Mouse (Mus musculus) midbrain, postnatal 0 days (tissue): ENCODE measurements around the gene Car5a. TPM values are rescaled to one million over a fixed set of nuclear protein-coding genes. Genes with fewer than 3 reads are reported as not detected.

Experiments
- ATAC-seq: fragments of 200-750 bp; cut with Nextera tagmentation; 2 replicates; pipeline ENCODE4 v1.8.0; 2017; ENCODE audit warnings: moderate number of reproducible peaks, mild to moderate bottlenecking, moderate TSS enrichment, moderate library complexity; ENCODE audit not compliant: low FRiP score
- DNase-seq: peaks from one replicate; pipeline ENCODE4 v3.0.0-alpha.2; 2015; ENCODE audit warnings: low spot score
- H3K27ac ChIP-seq: fragments of 300-500 bp; sonication (generic); 2 replicates; pipeline ENCODE4 v1.5.1; 2014; ENCODE audit warnings: low read depth, mild to moderate bottlenecking, low read length, mixed read lengths
- H3K27me3 ChIP-seq: fragments of 300-500 bp; sonication (generic); 2 replicates; pipeline ENCODE4 v1.6.1; 2014; ENCODE audit warnings: low read length, control low read depth, mixed read lengths; ENCODE audit not compliant: insufficient read depth
- H3K36me3 ChIP-seq: fragments of 300-500 bp; sonication (generic); 2 replicates; pipeline ENCODE4 v1.6.1; 2014; ENCODE audit warnings: low read length, control low read depth, mixed read lengths; ENCODE audit not compliant: insufficient read depth
- H3K4me1 ChIP-seq: fragments of 300-500 bp; sonication (generic); 2 replicates; pipeline ENCODE4 v1.6.1; 2014; ENCODE audit warnings: mild to moderate bottlenecking, control low read depth, antibody characterized with exemption, low read length, mixed read lengths; ENCODE audit not compliant: insufficient read depth
- H3K4me2 ChIP-seq: fragments of 300-500 bp; sonication (generic); 2 replicates; pipeline ENCODE4 v1.6.1; 2014; ENCODE audit warnings: low read depth, mild to moderate bottlenecking, low read length, mixed read lengths; ENCODE audit not compliant: poor library complexity, severe bottlenecking
- H3K4me3 ChIP-seq: fragments of 300-500 bp; sonication (generic); 2 replicates; pipeline ENCODE4 v1.5.1; 2014; ENCODE audit warnings: low read depth, mild to moderate bottlenecking, low read length, moderate library complexity
- H3K9ac ChIP-seq: fragments of 300-500 bp; sonication (generic); replicated peaks from 2 replicates; pipeline ENCODE4 v1.6.1; 2014; ENCODE audit warnings: mild to moderate bottlenecking, low read length, moderate library complexity, mixed read lengths; ENCODE audit not compliant: poor library complexity, severe bottlenecking
- H3K9me3 ChIP-seq: fragments of 300-500 bp; sonication (generic); 2 replicates; pipeline ENCODE4 v1.6.1; 2016; ENCODE audit warnings: low read length, control low read depth
- CTCF ChIP-seq: IDR thresholded peaks from 2 replicates; pipeline ENCODE4 v1.5.1; 2016; ENCODE audit warnings: antibody characterized with exemption, mild to moderate bottlenecking
- WGBS: fragments of 180-500 bp; shearing (Covaris S2); extraction: QIAGEN DNeasy Blood & Tissue Kit; methylation state at CpG from one replicate; pipeline ENCODE4 v1.1.7; 2014; 5-methylcytosine and 5-hydroxymethylcytosine counted together
- polyA plus RNA-seq: library from polyadenylated mRNA; unstranded; fragments of >200 nt; fragmentation: Nextera tagmentation; extraction: Ambion mirVana; gene quantifications from 2 replicates; pipeline ENCODE4 v1.2.1, GENCODE M21; 2015
- total RNA-seq: library from RNA; depleted of rRNA; stranded (reverse); fragments of >200 nt; gene quantifications from 2 replicates; pipeline ENCODE4 v1.2.3, GENCODE M21; 2014

Gene Car5a
- total and polyA plus RNA-seq, 2 experiments from 2014 or later: 0.22 TPM; not detected in 1

GRCm38 (mm10) chr8:121970225-121970624 lies 25.5 kb upstream of the Car5a start:
- DNase-seq (no peak), ATAC-seq (no peak)
- Histone ChIP-seq H3K27me3 (no peaks in the 10 kb centered on the region), H3K4me2 (no peak overlapping the region), H3K9ac (no peak overlapping the region), H3K36me3 (0 out of 2 replicates have a peak, but pooled peaks cover 7% of the 10 kb centered on the region), H3K9me3 (no peaks in the 10 kb centered on the region), H3K4me1 (no peaks in the 10 kb centered on the region), H3K4me3 (no peak overlapping the region), H3K27ac (0 out of 2 replicates have a peak overlapping the region, but pooled peaks have one; percentile 55)
- TF ChIP-seq CTCF: no peak
- WGBS: 86% methylated on average over 8 of the region's 8 CpGs

- no peaks in the 10 kb centered on the region for H3K36me3 ChIP-seq
- no peak overlapping the region; the same call in 1 of the 2 replicates for H3K27ac ChIP-seq
- ATAC-seq (no peak), DNase-seq (no peak)
- no peak overlapping the region for H3K9ac ChIP-seq
- no peak overlapping the region for H3K4me2 ChIP-seq
- WGBS: 80% methylated on average over 4 of the region's 4 CpGs
- no peak for TF ChIP-seq CTCF
- H3K9me3 ChIP-seq: no peaks in the 10 kb centered on the region
- no peaks in the 10 kb centered on the region for H3K4me1 ChIP-seq
- H3K27me3 ChIP-seq: no peaks in the 10 kb centered on the region
- no peak overlapping the region for H3K4me3 ChIP-seq
Observed at GRCm38 (mm10) chr8:121968542-121968941, 23.8 kb upstream of the Car5a start.

- ATAC-seq (no peak), DNase-seq (peak; percentile 35)
- H3K4me3 ChIP-seq: no peak overlapping the region
- no peak overlapping the region for H3K4me2 ChIP-seq
- H3K27ac ChIP-seq: peak overlapping the region; percentile 1; the same call in 1 of the 2 replicates
- no peaks in the 10 kb centered on the region for H3K36me3 ChIP-seq
- no peaks in the 10 kb centered on the region for H3K4me1 ChIP-seq
- WGBS: 40% methylated on average over 4 of the region's 4 CpGs
- H3K9me3 ChIP-seq: no peaks in the 10 kb centered on the region
- H3K27me3 ChIP-seq: no peaks in the 10 kb centered on the region
- no peak overlapping the region for H3K9ac ChIP-seq
- TF ChIP-seq CTCF: no peak
Observed at GRCm38 (mm10) chr8:121967977-121968376, 23.3 kb upstream of the Car5a start.

GRCm38 (mm10) chr8:121966714-121967448 lies 22.2 kb upstream of the Car5a start:
- H3K9me3 ChIP-seq: no peaks in the 10 kb centered on the region
- DNase-seq: no peak
- WGBS: 50% methylated on average over 7 of the region's 7 CpGs
- H3K4me2 ChIP-seq: no peak overlapping the region
- no peaks in the 10 kb centered on the region for H3K27me3 ChIP-seq
- H3K27ac ChIP-seq: peak overlapping the region; percentile 2; the same call in 1 of the 2 replicates
- H3K4me1 ChIP-seq: no peaks in the 10 kb centered on the region
- no peak overlapping the region for H3K9ac ChIP-seq
- peak; percentile 31; the same call in 1 of the 2 replicates for ATAC-seq
- H3K36me3 ChIP-seq: no peaks in the 10 kb centered on the region
- TF ChIP-seq CTCF: no peak
- H3K4me3 ChIP-seq: no peak overlapping the region

GRCm38 (mm10) chr8:121966110-121966509 lies 21.4 kb upstream of the Car5a start:
- Histone ChIP-seq H3K9me3 (no peaks in the 10 kb centered on the region), H3K9ac (peak overlapping the region; percentile 1), H3K36me3 (no peaks in the 10 kb centered on the region), H3K4me3 (no peak overlapping the region), H3K27me3 (no peaks in the 10 kb centered on the region), H3K4me2 (no peak overlapping the region), H3K27ac (no peak overlapping the region; the same call in 1 of the 2 replicates), H3K4me1 (no peaks in the 10 kb centered on the region)
- DNase-seq (no peak), ATAC-seq (no peak)
- no peak for TF ChIP-seq CTCF
- 69% methylated on average over 5 of the region's 5 CpGs for WGBS

GRCm38 (mm10) chr8:121964716-121965512 lies 20.2 kb upstream of the Car5a start:
- no peaks in the 10 kb centered on the region for H3K27me3 ChIP-seq
- ATAC-seq: no peak
- no peaks in the 10 kb centered on the region for H3K36me3 ChIP-seq
- peak; percentile 34 for DNase-seq
- H3K4me3 ChIP-seq: no peak overlapping the region
- 67% methylated on average over 8 of the region's 8 CpGs for WGBS
- H3K27ac ChIP-seq: no peak overlapping the region
- no peaks in the 10 kb centered on the region for H3K9me3 ChIP-seq
- peak; percentile 55 for TF ChIP-seq CTCF
- H3K4me2 ChIP-seq: no peak overlapping the region
- H3K4me1 ChIP-seq: no peaks in the 10 kb centered on the region
- no peak overlapping the region for H3K9ac ChIP-seq
